Comparison of ENCODE assay signal across 8 mouse cellular contexts in the genomic region with DNA sequence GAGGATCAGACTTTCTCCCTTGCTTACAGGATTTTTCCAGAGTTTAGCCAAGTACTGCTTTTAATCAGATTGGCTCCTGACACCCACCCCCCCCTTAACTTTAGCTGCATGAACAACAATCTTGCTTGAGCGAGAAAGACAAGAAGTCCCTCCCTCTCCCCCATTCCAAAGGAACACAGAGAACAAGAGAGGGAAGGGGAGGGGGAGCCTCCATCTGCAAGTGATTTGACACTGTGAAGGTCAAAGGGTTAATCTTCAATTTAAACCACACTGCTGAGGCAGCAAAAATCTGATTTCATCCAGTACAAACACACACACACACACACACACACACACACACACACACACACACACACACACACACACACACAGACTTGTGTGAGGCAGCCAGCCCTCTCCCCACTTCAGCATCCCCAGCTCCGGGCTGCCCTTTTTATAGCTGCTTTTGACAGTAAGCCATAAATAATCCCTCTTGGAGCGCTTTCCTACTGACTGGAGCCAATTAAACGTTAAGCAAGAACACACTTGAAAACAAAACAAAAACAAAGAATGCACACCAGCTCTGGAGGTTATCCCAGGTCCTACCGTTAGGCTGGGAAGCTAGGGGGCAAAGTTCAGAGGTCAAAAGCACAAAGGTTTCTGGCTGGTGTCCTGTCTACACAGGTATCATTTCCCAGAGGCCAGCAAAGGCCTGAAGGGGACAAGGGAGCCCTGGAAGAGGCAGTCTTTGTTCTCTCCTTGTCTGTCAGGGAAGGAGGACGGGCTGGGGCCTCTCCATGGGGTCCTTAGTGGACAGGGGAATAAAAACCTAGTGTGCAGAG. TPM values are rescaled to one million over a fixed set of nuclear protein-coding genes. Genes with fewer than 3 reads are reported as not detected.
A peak's percentile ranks its signal among the peaks of the same experiment; 100 is the strongest.
DNase-seq lines count a peak whose midpoint lies in the region; ATAC-seq lines count a peak whose summit lies in the region.

No protein-coding gene starts in this region.

- H3K4me1 ChIP-seq in forebrain, embryonic 15.5 days, result peaks cover 34% of the 10 kb centered on the region
- peaks cover 58% of the 10 kb centered on the region for H3K4me1 ChIP-seq in intestine, embryonic 16.5 days (ENCODE audit: control insufficient read depth, insufficient read depth, low read length)

- no peaks in the 10 kb centered on the region for H3K36me3 ChIP-seq in forebrain, embryonic 15.5 days
- H3K36me3 ChIP-seq in intestine, embryonic 16.5 days (ENCODE audit: control insufficient read depth, insufficient read depth, low read length), result peaks cover 2% of the 10 kb centered on the region; the same call in 1 of the 2 replicates

- no peak overlapping the region for H3K4me2 ChIP-seq in forebrain, embryonic 15.5 days (replicated peaks)
- no peak overlapping the region for H3K4me2 ChIP-seq in intestine, embryonic 16.5 days (ENCODE audit: low read depth, low read length)

- H3K4me3 ChIP-seq in forebrain, embryonic 15.5 days, result no peak overlapping the region
- H3K4me3 ChIP-seq in intestine, embryonic 16.5 days (ENCODE audit: low read length), result no peak overlapping the region

- no peaks in the 10 kb centered on the region for H3K27me3 ChIP-seq in forebrain, embryonic 15.5 days
- no peaks in the 10 kb centered on the region for H3K27me3 ChIP-seq in intestine, embryonic 16.5 days (replicated peaks; ENCODE audit: control insufficient read depth, insufficient read depth, low read length)

- peak; percentile 38 for ATAC-seq in forebrain, embryonic 15.5 days (replicated peaks)
- ATAC-seq in intestine, embryonic 16.5 days, result peak; percentile 66
- ATAC-seq in megakaryocyte progenitor cell, adult 5-6 weeks (replicated peaks; ENCODE audit: poor library complexity), result no peak

- no peaks in the 10 kb centered on the region for H3K9me3 ChIP-seq in forebrain, embryonic 15.5 days
- no peaks in the 10 kb centered on the region for H3K9me3 ChIP-seq in intestine, embryonic 16.5 days (ENCODE audit: control insufficient read depth, low read length)

- H3K27ac ChIP-seq in forebrain, embryonic 15.5 days (replicated peaks), result peak overlapping the region; percentile 74
- peak overlapping the region; percentile 90 for H3K27ac ChIP-seq in intestine, embryonic 16.5 days (ENCODE audit: low read length)

- WGBS in forebrain, embryonic 15.5 days, result 6% methylated on average over 6 of the region's 6 CpGs
- WGBS in intestine, embryonic 16.5 days, result 7% methylated on average over 6 of the region's 6 CpGs

- peak; percentile 61 for DNase-seq in adrenal gland, postnatal 10 days
- no peak for DNase-seq in adrenal gland, postnatal 4 days (ENCODE audit: low spot score in 2 of 2)
- DNase-seq in lung, postnatal 25 days (ENCODE audit: low spot score), result peak; percentile 57
- peak; percentile 47 for DNase-seq in testis, postnatal 10 days (ENCODE audit: low spot score)
- DNase-seq in frontal cortex, postnatal 25 days (ENCODE audit: low spot score in 2 of 2), result no peak

- H3K9ac ChIP-seq in forebrain, embryonic 15.5 days (replicated peaks), result no peak overlapping the region
- H3K9ac ChIP-seq in intestine, embryonic 16.5 days (ENCODE audit: low read depth, low read length), result peak overlapping the region; percentile 42

RNA-seq across cellular contexts. Expression of a gene that starts 16.4 kb away (rescaled TPM):
- 10 to 100 TPM; 18.6 to 23.1 TPM for total RNA-seq in adrenal gland, postnatal 10 days (2021)
- 10 to 100 TPM; 30.9 to 35.7 TPM for total RNA-seq in adrenal gland, postnatal 4 days (2021)
- polyA plus RNA-seq in forebrain, embryonic 15.5 days (2015; fragmentation: Nextera tagmentation; extraction: Ambion mirVana), result 1.3 and 1.8 TPM in 2 replicates
- 2.3 and 2.4 TPM in 2 replicates for polyA plus RNA-seq in intestine, embryonic 16.5 days (2015; fragmentation: Nextera tagmentation; extraction: Ambion mirVana)
- 0.20 and 0.56 TPM in 2 replicates for total RNA-seq in megakaryocyte progenitor cell, adult 5-6 weeks (2015)
- 0.51 and 0.71 TPM in 2 replicates for total RNA-seq in megakaryocyte progenitor cell, adult 5-6 weeks (2017)

RNA-seq across cellular contexts. Expression of a gene that starts 53.6 kb away (rescaled TPM):
- total RNA-seq in adrenal gland, postnatal 10 days (2021), result 100 to 1,000 TPM; 139 to 146 TPM
- total RNA-seq in adrenal gland, postnatal 4 days (2021), result 100 to 1,000 TPM; 143 to 152 TPM
- 332 and 333 TPM in 2 replicates for polyA plus RNA-seq in forebrain, embryonic 15.5 days (2015; fragmentation: Nextera tagmentation; extraction: Ambion mirVana)
- polyA plus RNA-seq in intestine, embryonic 16.5 days (2015; fragmentation: Nextera tagmentation; extraction: Ambion mirVana), result 191 and 204 TPM in 2 replicates
- 166 and 168 TPM in 2 replicates for total RNA-seq in megakaryocyte progenitor cell, adult 5-6 weeks (2015)
- total RNA-seq in megakaryocyte progenitor cell, adult 5-6 weeks (2017), result 203 and 225 TPM in 2 replicates

Comparison
In these comparisons a context has a peak if more than half of its experiments do, and no peak if none do; other contexts are left out.
1. DNase-seq: peak in adrenal gland, postnatal 10 days (single experiment), lung, postnatal 25 days (single experiment) and testis, postnatal 10 days (single experiment); none in adrenal gland, postnatal 4 days (0 of 2) and frontal cortex, postnatal 25 days (0 of 2).
2. RNA of a gene that starts 16.4 kb away (total RNA-seq): 30.9 to 35.7 TPM in adrenal gland, postnatal 4 days and 18.6 to 23.1 TPM in adrenal gland, postnatal 10 days; 0.20 to 0.71 TPM in megakaryocyte progenitor cell, adult 5-6 weeks; every median in the first group is over 10 times any median in the second.